Mouse (Mus musculus) left cerebral cortex, adult 2 months (tissue): ENCODE measurements at regions not wholly inside any gene's neighbourhood (a gene's known extent, or its start where the extent isn't known, plus 50 kb on each side); places are given as distances from the start of the nearest gene placed in this dataset.

Experiments used
- DNase-seq, 2 experiments: peaks; one replicate each; pipeline ENCODE4 v3.0.0; 2021 to 2022; ENCODE audit warnings: low spot score in 2 of 2, mixed read lengths in 1 of 2; ENCODE audit errors: extremely low spot score in 1 of 2
- H3K27ac ChIP-seq: fragments of 200-600 bp; 2 replicates; pipeline ENCODE4 v1.8.1; 2022
- H3K4me3 ChIP-seq: fragments of 200-600 bp; 2 replicates; pipeline ENCODE4 v1.8.1; 2022
- CTCF ChIP-seq: fragments of 200-600 bp; IDR thresholded peaks from 2 replicates; pipeline ENCODE4 v1.8.1; 2022; ENCODE audit warnings: antibody characterized with exemption, mild to moderate bottlenecking, moderate library complexity
- intact Hi-C: fragments of 180-260 bp; cut with DNase I; formaldehyde crosslinking; loops from one replicate; pipeline ENCODE4 v1.15.1; 2025

- intact Hi-C loops: no loop called here
- no peak; the same call in none of the 2 replicates for TF ChIP-seq CTCF
- peak; percentile 18 for DNase-seq
- H3K4me3 ChIP-seq: peak overlapping the region; percentile 53
- 0 out of 2 replicates have a peak overlapping the region, but pooled peaks have one; percentile 4 for H3K27ac ChIP-seq
Measured at GRCm38 (mm10) chr15:36695199-36696129, 312.1 kb downstream of the Zfp706 start.

GRCm38 (mm10) chr15:36691002-36691652 lies 316.4 kb downstream of the Zfp706 start:
- DNase-seq: no peak
- TF ChIP-seq CTCF: no peak
- intact Hi-C loops: no loop called here
- no peak overlapping the region for H3K4me3 ChIP-seq
- H3K27ac ChIP-seq: no peak overlapping the region

GRCm38 (mm10) chr15:36689881-36690280 lies 317.7 kb downstream of the Zfp706 start:
- no peak for DNase-seq
- no peak for TF ChIP-seq CTCF
- intact Hi-C loops: no loop called here
- no peak overlapping the region for H3K27ac ChIP-seq
- no peak overlapping the region for H3K4me3 ChIP-seq

- Histone ChIP-seq H3K27ac (no peak overlapping the region), H3K4me3 (no peak overlapping the region)
- DNase-seq: no peak
- intact Hi-C loops: no loop called here
- TF ChIP-seq CTCF: no peak
Measured at GRCm38 (mm10) chr15:36689301-36689700, 318.3 kb downstream of the Zfp706 start.

- Histone ChIP-seq H3K4me3 (no peak overlapping the region), H3K27ac (no peak overlapping the region)
- no peak for DNase-seq
- intact Hi-C loops: no loop called here
- no peak for TF ChIP-seq CTCF
Measured at GRCm38 (mm10) chr15:36688051-36688754, 319.4 kb downstream of the Zfp706 start.

GRCm38 (mm10) chr15:36684684-36685083 lies 322.9 kb downstream of the Zfp706 start:
- no peak overlapping the region for H3K27ac ChIP-seq
- H3K4me3 ChIP-seq: no peak overlapping the region
- DNase-seq: no peak
- intact Hi-C loops: no loop called here
- TF ChIP-seq CTCF: no peak

GRCm38 (mm10) chr15:36682832-36683231 lies 324.7 kb downstream of the Zfp706 start:
- Histone ChIP-seq H3K4me3 (no peak overlapping the region), H3K27ac (no peak overlapping the region)
- DNase-seq: no peak
- TF ChIP-seq CTCF: no peak
- intact Hi-C loops: no loop called here

GRCm38 (mm10) chr15:36682159-36682558 lies 325.4 kb downstream of the Zfp706 start:
- no peak overlapping the region for H3K4me3 ChIP-seq
- no peak for DNase-seq
- TF ChIP-seq CTCF: no peak
- no peak overlapping the region for H3K27ac ChIP-seq
- intact Hi-C loops: no loop called here

GRCm38 (mm10) chr15:36680361-36681140 lies 327.0 kb downstream of the Zfp706 start:
- Histone ChIP-seq H3K4me3 (no peak overlapping the region), H3K27ac (no peak overlapping the region)
- intact Hi-C loops: no loop called here
- no peak for TF ChIP-seq CTCF
- no peak for DNase-seq

- H3K27ac ChIP-seq: no peak overlapping the region
- TF ChIP-seq CTCF: no peak
- intact Hi-C loops: no loop called here
- H3K4me3 ChIP-seq: no peak overlapping the region
- DNase-seq: no peak
Measured at GRCm38 (mm10) chr15:36679577-36679976, 328.0 kb downstream of the Zfp706 start.

- no peak for DNase-seq
- intact Hi-C loops: no loop called here
- H3K27ac ChIP-seq: no peak overlapping the region
- no peak for TF ChIP-seq CTCF
- no peak overlapping the region for H3K4me3 ChIP-seq
Measured at GRCm38 (mm10) chr15:36669748-36670147, 337.8 kb downstream of the Zfp706 start.
